Mouse (Mus musculus): ENCODE measurements around the gene Ccdc185. TPM values are rescaled to one million over a fixed set of nuclear protein-coding genes. Genes with fewer than 3 reads are reported as not detected.

The Ccdc185 gene
- total RNA-seq, 1 experiment from 2014 or later: not detected

GRCm38 (mm10) chr1:182751301-182751700, 2.3 kb upstream of the Ccdc185 start:
- ATAC-seq (replicated peaks; ENCODE audit: low read depth, poor library complexity, severe bottlenecking): no peak

GRCm38 (mm10) chr1:182747834-182748233, 1.1 kb downstream of the Ccdc185 start:
- ATAC-seq (replicated peaks; ENCODE audit: low read depth, poor library complexity, severe bottlenecking): no peak

GRCm38 (mm10) chr1:182747081-182747480, 1.9 kb downstream of the Ccdc185 start:
- ATAC-seq (replicated peaks; ENCODE audit: low read depth, poor library complexity, severe bottlenecking): no peak

- ATAC-seq (replicated peaks; ENCODE audit: low read depth, poor library complexity, severe bottlenecking): no peak
Measured at GRCm38 (mm10) chr1:182735891-182736290, 13.1 kb downstream of the Ccdc185 start.

GRCm38 (mm10) chr1:182732695-182733094, 16.3 kb downstream of the Ccdc185 start:
- no peak for ATAC-seq (replicated peaks; ENCODE audit: low read depth, poor library complexity, severe bottlenecking)

- ATAC-seq (replicated peaks; ENCODE audit: low read depth, poor library complexity, severe bottlenecking): no peak
Measured at GRCm38 (mm10) chr1:182729002-182729401, 20.0 kb downstream of the Ccdc185 start.

GRCm38 (mm10) chr1:182727541-182727940, 21.4 kb downstream of the Ccdc185 start:
- ATAC-seq (replicated peaks; ENCODE audit: low read depth, poor library complexity, severe bottlenecking): no peak

- ATAC-seq (replicated peaks; ENCODE audit: low read depth, poor library complexity, severe bottlenecking): no peak
Measured at GRCm38 (mm10) chr1:182714236-182714935, 34.6 kb downstream of the Ccdc185 start.

- no peak for ATAC-seq (replicated peaks; ENCODE audit: low read depth, poor library complexity, severe bottlenecking)
Measured at GRCm38 (mm10) chr1:182711360-182711933, 37.5 kb downstream of the Ccdc185 start.

GRCm38 (mm10) chr1:182707459-182707858, 41.5 kb downstream of the Ccdc185 start:
- ATAC-seq (replicated peaks; ENCODE audit: low read depth, poor library complexity, severe bottlenecking): peak; percentile 71

GRCm38 (mm10) chr1:182704882-182705281, 44.1 kb downstream of the Ccdc185 start:
- no peak for ATAC-seq (replicated peaks; ENCODE audit: low read depth, poor library complexity, severe bottlenecking)

- ATAC-seq (replicated peaks; ENCODE audit: low read depth, poor library complexity, severe bottlenecking): no peak
Measured at GRCm38 (mm10) chr1:182699392-182700347, 49.3 kb downstream of the Ccdc185 start.

Other genes starting within 250 kb of the Ccdc185 start
- 22.4 TPM in 2 replicates for gene Capn2, start 231.6 kb downstream of the Ccdc185 start, total RNA-seq (2017)
- gene Capn8, start 184.2 kb downstream of the Ccdc185 start, total RNA-seq (2017): 0.37 TPM in 1 of 2 replicates, not detected in the other
- gene Susd4, start 14.7 kb upstream of the Ccdc185 start, total RNA-seq (2017): not detected in 2 replicates
- gene Tlr5, start 205.6 kb upstream of the Ccdc185 start, total RNA-seq (2017): not detected in 2 replicates

All from common myeloid progenitor, adult 5-6 weeks (primary cell).